Mouse (Mus musculus) CD4-positive naive resting alpha-beta T cell, adult 76 days (primary cell): ENCODE results near the gene Cmss1. TPM values are rescaled to one million over a fixed set of nuclear protein-coding genes. Genes with fewer than 3 reads are reported as not detected.

Experiments
- total RNA-seq: library from RNA; stranded (reverse); gene quantifications from one replicate; pipeline ENCODE4 v1.2.4, GENCODE M21; 2023

Cmss1 gene
- 14.6 TPM for total RNA-seq

DNA sequence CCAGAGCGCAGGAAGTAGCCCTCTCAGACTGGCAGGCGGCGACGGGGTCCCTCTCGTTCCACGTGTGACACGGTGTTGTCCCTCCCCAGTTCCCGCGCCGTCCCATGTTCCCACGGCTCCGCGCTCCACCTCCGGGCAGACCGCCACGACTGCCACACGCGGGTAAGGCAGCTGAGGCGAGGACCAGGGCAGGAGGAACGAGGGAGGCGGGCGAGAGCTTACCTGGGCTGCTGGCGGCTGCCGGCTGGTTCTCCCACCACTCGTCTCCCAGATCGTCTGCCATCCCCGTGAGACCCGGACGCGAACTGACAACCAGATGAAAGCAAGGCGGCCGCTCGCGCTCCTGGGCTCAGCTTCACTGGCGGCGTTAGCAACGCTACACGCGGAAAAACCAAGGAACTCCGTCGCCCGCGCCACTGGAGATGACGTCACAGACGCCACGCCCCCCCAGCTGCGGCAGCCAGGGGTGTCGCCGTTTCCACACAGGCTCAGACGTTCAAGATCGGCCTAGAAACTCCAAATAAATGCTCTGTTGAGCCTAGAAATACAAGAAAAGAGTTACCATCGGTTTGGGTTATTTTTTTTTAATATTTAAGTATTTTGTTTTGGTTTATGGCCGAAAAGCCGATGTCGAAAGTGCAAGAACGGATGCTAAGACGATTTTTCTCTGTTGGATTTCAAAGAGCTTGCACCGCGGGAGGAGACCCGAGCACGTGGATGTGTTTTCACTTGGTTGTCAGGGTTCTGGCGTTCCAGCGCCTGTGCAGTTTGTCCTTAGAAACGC is at the start of gene Cmss1:
Gene Cmss1, minus strand, starts transcription at position 421 of the 784 bp plus-strand sequence.

GRCm38 (mm10) chr16:57352751-57353150 is 253.9 kb downstream of the Cmss1 start, which contains the start of gene Filip1l:
Filip1l (plus strand) TSS chr16:57353093.

GRCm38 (mm10) chr16:57292765-57293164 is 313.9 kb downstream of the Cmss1 start, which contains the start of gene Tmem30c:
Tmem30c (minus strand) TSS chr16:57292865.

Other genes with a start within 250 kb of the Cmss1 start
- gene Col8a1, start 147.9 kb upstream of the Cmss1 start, total RNA-seq = not detected